Mouse (Mus musculus): ENCODE measurements around the gene Srrm4. TPM values are rescaled to one million over a fixed set of nuclear protein-coding genes. Genes with fewer than 3 reads are reported as not detected.

Srrm4 gene
- total RNA-seq, 1 experiment, result 0.22 TPM

DNA sequence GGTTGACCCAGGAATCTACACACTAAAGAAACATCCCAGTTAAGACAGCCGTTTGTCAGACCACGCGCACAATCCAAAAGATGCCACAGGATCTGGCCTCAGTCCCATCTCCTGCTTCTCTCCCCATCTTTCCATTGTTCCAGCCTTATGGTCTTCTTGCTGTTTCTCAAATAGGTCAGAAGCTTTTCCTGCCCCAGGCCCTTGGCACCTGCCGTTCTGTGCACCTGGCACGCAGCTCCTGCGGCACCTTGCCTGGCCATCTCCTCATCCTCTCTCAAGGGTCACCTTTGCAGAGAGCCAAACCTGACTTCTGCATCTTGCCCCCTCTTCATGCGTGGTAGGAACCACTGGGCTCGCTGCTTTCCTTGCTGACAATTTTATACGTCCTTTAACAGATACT lies 107.4 kb downstream of the Srrm4 start:
- H3K36me3 ChIP-seq (ENCODE audit: control insufficient read depth, insufficient read depth, low read length, poor library complexity, severe bottlenecking), result no peaks in the 10 kb centered on the region
- H3K4me1 ChIP-seq (ENCODE audit: control insufficient read depth in 2 of 2, insufficient read depth in 2 of 2, low read length in 2 of 2, poor library complexity in 1 of 2), result peaks cover 3% of the 10 kb centered on the region in 2 experiments; a peak in 1 of 4 replicates
- H3K9me3 ChIP-seq (ENCODE audit: control insufficient read depth, insufficient read depth, low read depth, low read length), result no peaks in the 10 kb centered on the region
- H3K27ac ChIP-seq (ENCODE audit: insufficient read depth, low read depth, low read length, poor library complexity, severe bottlenecking), result no peak overlapping the region
- no peak overlapping the region for H3K4me3 ChIP-seq (ENCODE audit: insufficient read depth in 1 of 2, low read depth in 1 of 2, low read length in 2 of 2, poor library complexity in 1 of 2, severe bottlenecking in 1 of 2)
- DNase-seq (ENCODE audit: low read depth, low spot score), result no peak
- no peak overlapping the region for H3K9ac ChIP-seq (ENCODE audit: insufficient read depth, low read depth, low read length, poor library complexity, severe bottlenecking)
- in situ Hi-C loops (cut with MboI; ENCODE audit: low sequenced_read_pairs in 2 of 2, unreplicated experiment in 2 of 2), result no loop called here
- TF ChIP-seq MAFK (IDR thresholded peaks at IDR 0.05; ENCODE audit: insufficient read depth, low read depth, low read length), result no peak
- no peak for TF ChIP-seq CHD2 (IDR thresholded peaks at IDR 0.05; ENCODE audit: low read depth, low read length)
- no peak for TF ChIP-seq ZC3H11A (IDR thresholded peaks at IDR 0.05; ENCODE audit: borderline replicate concordance, low read depth, low read length)
- no peak for TF ChIP-seq HCFC1 (IDR thresholded peaks at IDR 0.05; ENCODE audit: borderline replicate concordance, insufficient read depth, low read length)
- TF ChIP-seq ZNF384 (IDR thresholded peaks at IDR 0.05; ENCODE audit: low read depth, low read length), result no peak

DNA sequence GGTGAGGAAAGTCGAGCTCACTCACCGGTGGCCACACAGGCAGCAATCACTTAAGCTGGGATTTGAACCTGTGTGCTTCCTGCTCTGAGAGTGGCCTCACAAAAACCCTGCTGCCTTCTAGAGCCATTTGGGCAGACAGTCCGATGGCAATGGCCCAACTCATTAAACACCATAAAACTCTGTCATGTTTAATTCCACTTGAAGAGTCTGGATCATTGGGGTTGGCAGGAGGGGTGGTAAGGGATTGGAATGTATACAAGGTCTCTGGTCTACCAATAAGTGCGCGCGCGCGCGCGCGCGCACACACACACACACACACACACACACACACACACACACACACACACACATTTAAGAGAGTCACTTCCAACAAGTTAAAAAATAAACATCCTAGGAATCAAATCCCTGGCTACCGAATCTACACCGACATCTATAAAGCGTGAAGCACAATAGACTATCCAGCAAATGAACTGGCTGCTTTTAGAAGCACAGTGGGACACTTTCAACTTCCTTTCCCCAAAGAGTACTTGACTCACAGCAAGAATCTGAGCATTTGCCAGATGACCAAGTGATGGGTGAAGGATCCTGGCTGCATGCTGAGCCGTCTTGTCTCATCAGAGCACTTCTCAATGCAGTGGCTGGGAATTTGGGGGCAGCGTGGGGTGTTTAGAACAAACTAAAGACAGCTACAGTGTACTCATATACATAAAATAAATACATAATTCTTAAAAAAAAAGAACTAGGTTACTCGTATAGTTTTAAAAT lies 112.8 kb downstream of the Srrm4 start:
- TF ChIP-seq HCFC1 (IDR thresholded peaks at IDR 0.05; ENCODE audit: borderline replicate concordance, insufficient read depth, low read length) (no peak), ZC3H11A (IDR thresholded peaks at IDR 0.05; ENCODE audit: borderline replicate concordance, low read depth, low read length) (no peak), MAFK (IDR thresholded peaks at IDR 0.05; ENCODE audit: insufficient read depth, low read depth, low read length) (no peak), ZNF384 (IDR thresholded peaks at IDR 0.05; ENCODE audit: low read depth, low read length) (no peak), CHD2 (IDR thresholded peaks at IDR 0.05; ENCODE audit: low read depth, low read length) (no peak)
- no peak overlapping the region for H3K27ac ChIP-seq (ENCODE audit: insufficient read depth, low read depth, low read length, poor library complexity, severe bottlenecking)
- H3K36me3 ChIP-seq (ENCODE audit: control insufficient read depth, insufficient read depth, low read length, poor library complexity, severe bottlenecking), result no peaks in the 10 kb centered on the region
- H3K9ac ChIP-seq (ENCODE audit: insufficient read depth, low read depth, low read length, poor library complexity, severe bottlenecking), result no peak overlapping the region
- H3K4me1 ChIP-seq (ENCODE audit: control insufficient read depth in 2 of 2, insufficient read depth in 2 of 2, low read length in 2 of 2, poor library complexity in 1 of 2), result peaks cover 3% of the 10 kb centered on the region in 2 experiments; a peak in 2 of 4 replicates
- no peak for DNase-seq (ENCODE audit: low read depth, low spot score)
- in situ Hi-C loops (cut with MboI; ENCODE audit: low sequenced_read_pairs in 2 of 2, unreplicated experiment in 2 of 2), result no loop called here
- H3K9me3 ChIP-seq (ENCODE audit: control insufficient read depth, insufficient read depth, low read depth, low read length), result no peaks in the 10 kb centered on the region
- no peak overlapping the region for H3K4me3 ChIP-seq (ENCODE audit: insufficient read depth in 1 of 2, low read depth in 1 of 2, low read length in 2 of 2, poor library complexity in 1 of 2, severe bottlenecking in 1 of 2)

DNA sequence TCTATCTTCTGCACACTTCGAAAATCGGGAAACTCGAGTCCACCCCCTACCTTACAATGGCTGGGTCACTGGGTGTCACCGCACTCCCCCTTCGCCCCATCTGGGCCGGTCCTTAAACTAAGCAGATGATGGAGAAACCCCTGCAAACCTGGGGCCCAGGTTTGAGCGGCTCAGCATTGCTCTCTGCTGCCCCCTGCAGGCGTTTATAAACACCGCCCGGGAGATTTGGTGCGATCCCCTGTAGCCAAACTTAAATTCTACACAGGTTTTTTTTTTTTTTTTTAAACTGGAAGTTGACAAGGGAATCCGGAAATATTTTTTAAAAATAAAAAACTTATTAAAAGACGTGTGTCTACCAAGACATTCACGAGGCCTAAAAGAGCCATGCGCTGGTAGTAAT lies 115.6 kb downstream of the Srrm4 start:
- Histone ChIP-seq H3K9ac (ENCODE audit: insufficient read depth, low read depth, low read length, poor library complexity, severe bottlenecking) (no peak overlapping the region), H3K27ac (ENCODE audit: insufficient read depth, low read depth, low read length, poor library complexity, severe bottlenecking) (no peak overlapping the region), H3K9me3 (ENCODE audit: control insufficient read depth, insufficient read depth, low read depth, low read length) (no peaks in the 10 kb centered on the region), H3K4me3 (ENCODE audit: insufficient read depth in 1 of 2, low read depth in 1 of 2, low read length in 2 of 2, poor library complexity in 1 of 2, severe bottlenecking in 1 of 2) (no peak overlapping the region), H3K4me1 (ENCODE audit: control insufficient read depth in 2 of 2, insufficient read depth in 2 of 2, low read length in 2 of 2, poor library complexity in 1 of 2) (no peaks in the 10 kb centered on the region; a peak in 2 of 4 replicates), H3K36me3 (ENCODE audit: control insufficient read depth, insufficient read depth, low read length, poor library complexity, severe bottlenecking) (no peaks in the 10 kb centered on the region)
- peak; percentile 50 for DNase-seq (ENCODE audit: low read depth, low spot score)
- peak; percentile 47; the same call in 1 of the 2 replicates for TF ChIP-seq ZC3H11A (IDR thresholded peaks at IDR 0.05; ENCODE audit: borderline replicate concordance, low read depth, low read length)
- TF ChIP-seq HCFC1 (IDR thresholded peaks at IDR 0.05; ENCODE audit: borderline replicate concordance, insufficient read depth, low read length), result no peak
- TF ChIP-seq ZNF384 (IDR thresholded peaks at IDR 0.05; ENCODE audit: low read depth, low read length), result peak; percentile 83
- no peak for TF ChIP-seq CHD2 (IDR thresholded peaks at IDR 0.05; ENCODE audit: low read depth, low read length)
- no peak for TF ChIP-seq MAFK (IDR thresholded peaks at IDR 0.05; ENCODE audit: insufficient read depth, low read depth, low read length)
- in situ Hi-C loops (cut with MboI; ENCODE audit: low sequenced_read_pairs in 2 of 2, unreplicated experiment in 2 of 2), result no loop called here

DNA sequence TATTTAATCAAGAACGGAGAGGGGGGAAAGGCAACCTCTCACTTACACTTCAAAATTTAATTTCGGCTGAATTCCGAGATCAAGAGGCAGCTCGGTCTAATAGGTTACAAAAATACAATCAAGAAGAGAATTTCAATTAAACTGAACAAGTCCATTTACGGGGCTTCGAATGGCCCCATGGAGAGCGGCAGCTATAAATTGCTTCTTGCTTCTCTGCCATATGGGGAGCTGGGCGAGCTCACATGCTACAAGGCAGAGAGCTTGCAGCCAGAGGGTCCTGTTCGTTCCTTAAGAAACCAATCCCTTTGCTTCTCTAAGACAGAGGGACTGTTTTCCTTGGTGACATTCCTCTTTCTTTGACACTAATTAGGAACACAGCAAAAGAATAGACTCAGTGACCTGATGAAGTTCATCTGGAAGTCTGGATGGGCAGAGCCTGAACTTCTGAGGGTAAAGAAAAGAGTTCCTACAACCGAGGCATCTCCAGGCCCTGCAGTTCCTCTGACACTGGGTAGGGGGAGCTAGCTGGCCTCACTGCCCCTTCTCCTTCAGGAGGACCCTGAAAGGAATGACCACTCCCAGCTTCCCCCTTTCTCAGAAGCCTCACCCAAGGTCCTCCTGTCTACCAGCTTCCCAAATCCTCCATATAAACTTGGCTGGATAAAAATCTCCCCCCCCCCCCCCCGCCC lies 130.1 kb downstream of the Srrm4 start:
- Histone ChIP-seq H3K27ac (ENCODE audit: insufficient read depth, low read depth, low read length, poor library complexity, severe bottlenecking) (no peak overlapping the region), H3K4me1 (ENCODE audit: control insufficient read depth in 2 of 2, insufficient read depth in 2 of 2, low read length in 2 of 2, poor library complexity in 1 of 2) (peaks cover 3 to 4% of the 10 kb centered on the region in 2 experiments; a peak in 3 of 4 replicates), H3K36me3 (ENCODE audit: control insufficient read depth, insufficient read depth, low read length, poor library complexity, severe bottlenecking) (no peaks in the 10 kb centered on the region), H3K4me3 (ENCODE audit: insufficient read depth in 1 of 2, low read depth in 1 of 2, low read length in 2 of 2, poor library complexity in 1 of 2, severe bottlenecking in 1 of 2) (no peak overlapping the region), H3K9ac (ENCODE audit: insufficient read depth, low read depth, low read length, poor library complexity, severe bottlenecking) (no peak overlapping the region), H3K9me3 (ENCODE audit: control insufficient read depth, insufficient read depth, low read depth, low read length) (no peaks in the 10 kb centered on the region)
- no peak for DNase-seq (ENCODE audit: low read depth, low spot score)
- in situ Hi-C loops (cut with MboI; ENCODE audit: low sequenced_read_pairs in 2 of 2, unreplicated experiment in 2 of 2), result no loop called here
- TF ChIP-seq CHD2 (IDR thresholded peaks at IDR 0.05; ENCODE audit: low read depth, low read length) (no peak), ZNF384 (IDR thresholded peaks at IDR 0.05; ENCODE audit: low read depth, low read length) (no peak), ZC3H11A (IDR thresholded peaks at IDR 0.05; ENCODE audit: borderline replicate concordance, low read depth, low read length) (no peak), MAFK (IDR thresholded peaks at IDR 0.05; ENCODE audit: insufficient read depth, low read depth, low read length) (no peak), HCFC1 (IDR thresholded peaks at IDR 0.05; ENCODE audit: borderline replicate concordance, insufficient read depth, low read length) (no peak)
